ENCODE assay signal across 14 mouse cellular contexts in genomic region chr6:136109172-136109571, GRCm38 (mm10).
A peak's percentile ranks its signal among the peaks of the same experiment; 100 is the strongest.
DNase-seq lines count a peak whose midpoint lies in the region; ATAC-seq and TF ChIP-seq lines count a peak whose summit lies in the region.
"Had no signal": no experiment of that assay in that cellular context is flagged by ENCODE, and none has a peak within 500 bp of the region (broad histone marks: within the 10 kb centered on the region; RNA-seq: fewer than 3 reads in every experiment).

No protein-coding gene starts in this region.

- no peak overlapping the region for H3K4me2 ChIP-seq in forebrain, embryonic 11.5 days (ENCODE audit: low read depth, low read length, severe bottlenecking)
- H3K4me2 ChIP-seq in hindbrain, embryonic 14.5 days (replicated peaks) = no peak overlapping the region
- H3K4me2 ChIP-seq: heart, embryonic 15.5 days; liver, embryonic 11.5 days; lung, embryonic 15.5 days had no signal

- H3K4me1 ChIP-seq in forebrain, embryonic 11.5 days (replicated peaks; ENCODE audit: control insufficient read depth, insufficient read depth, low read length) = no peaks in the 10 kb centered on the region
- peaks cover 4% of the 10 kb centered on the region; the same call in 1 of the 2 replicates for H3K4me1 ChIP-seq in forebrain, embryonic 10.5 days
- H3K4me1 ChIP-seq in hindbrain, embryonic 14.5 days (replicated peaks; ENCODE audit: control insufficient read depth, insufficient read depth, low read length) = peaks cover 3% of the 10 kb centered on the region
- H3K4me1 ChIP-seq: heart, embryonic 15.5 days; lung, embryonic 15.5 days had no signal

- TF ChIP-seq POLR2A in brain, embryonic 14.5 days (IDR thresholded peaks at IDR 0.05; ENCODE audit: borderline replicate concordance, extremely low read depth, insufficient read depth, insufficient read length, poor library complexity, severe bottlenecking) = no peak

- H3K9me3 ChIP-seq in forebrain, embryonic 11.5 days (ENCODE audit: control insufficient read depth, low read length) = no peaks in the 10 kb centered on the region
- no peaks in the 10 kb centered on the region for H3K9me3 ChIP-seq in forebrain, embryonic 10.5 days
- H3K9me3 ChIP-seq in hindbrain, embryonic 14.5 days (ENCODE audit: control insufficient read depth, low read length) = no peaks in the 10 kb centered on the region
- H3K9me3 ChIP-seq: heart, embryonic 15.5 days; lung, embryonic 15.5 days had no signal

- no peak for TF ChIP-seq CTCF in layer of hippocampus, adult 2 months (conservative IDR thresholded peaks at IDR 0.05)
- no peak for TF ChIP-seq CTCF in brain, embryonic 14.5 days (IDR thresholded peaks at IDR 0.05; ENCODE audit: borderline replicate concordance, extremely low read depth, insufficient read depth, insufficient read length)

- no peak overlapping the region for H3K27ac ChIP-seq in forebrain, embryonic 11.5 days (ENCODE audit: low read depth, low read length)
- no peak overlapping the region for H3K27ac ChIP-seq in forebrain, embryonic 10.5 days
- peak overlapping the region; percentile 32; the same call in 1 of the 2 replicates for H3K27ac ChIP-seq in layer of hippocampus, adult 2 months
- H3K27ac ChIP-seq in hindbrain, embryonic 14.5 days = no peak overlapping the region; the same call in 1 of the 2 replicates
- H3K27ac ChIP-seq: heart, embryonic 15.5 days; lung, embryonic 15.5 days had no signal

- H3K9ac ChIP-seq in forebrain, embryonic 11.5 days (ENCODE audit: low read length) = no peak overlapping the region
- no peak overlapping the region for H3K9ac ChIP-seq in hindbrain, embryonic 14.5 days
- H3K9ac ChIP-seq: heart, embryonic 15.5 days; lung, embryonic 15.5 days had no signal

- no peak for DNase-seq in forebrain, embryonic 11.5 days (ENCODE audit: low spot score)
- no peak for DNase-seq in forebrain, embryonic 10.5 days (ENCODE audit: extremely low spot score, low spot score)
- DNase-seq in layer of hippocampus, adult 2 months (ENCODE audit: low spot score in 2 of 2) = no peak
- no peak for DNase-seq in layer of hippocampus, postnatal 14 days (ENCODE audit: low spot score in 2 of 2)
- peak; percentile 82 for DNase-seq in brain, embryonic 14.5 days (ENCODE audit: low read depth)
- peak; percentile 40 for DNase-seq in hindbrain, embryonic 14.5 days (ENCODE audit: low spot score)
- no peak for DNase-seq in adrenal gland, adult (ENCODE audit: inconsistent age in 2 of 2, low spot score in 1 of 2)
- DNase-seq in adrenal gland, postnatal 10 days = no peak
- DNase-seq: cerebellum, adult 18-20 months; embryo, embryonic 11 days; layer of hippocampus, postnatal 36 days had no signal

- no peaks in the 10 kb centered on the region for H3K27me3 ChIP-seq in forebrain, embryonic 11.5 days (ENCODE audit: control insufficient read depth, insufficient read depth, low read length)
- H3K27me3 ChIP-seq in forebrain, embryonic 10.5 days (ENCODE audit: poor library complexity, severe bottlenecking) = peaks cover 10% of the 10 kb centered on the region
- no peaks in the 10 kb centered on the region for H3K27me3 ChIP-seq in hindbrain, embryonic 14.5 days (ENCODE audit: control insufficient read depth, insufficient read depth, low read length)
- H3K27me3 ChIP-seq: heart, embryonic 15.5 days; lung, embryonic 15.5 days had no signal

- no peak overlapping the region for H3K4me3 ChIP-seq in forebrain, embryonic 11.5 days (ENCODE audit: low read depth, low read length)
- H3K4me3 ChIP-seq in forebrain, embryonic 10.5 days = no peak overlapping the region
- no peak overlapping the region for H3K4me3 ChIP-seq in layer of hippocampus, adult 2 months
- H3K4me3 ChIP-seq in hindbrain, embryonic 14.5 days (replicated peaks; ENCODE audit: low read length) = no peak overlapping the region
- H3K4me3 ChIP-seq: heart, embryonic 15.5 days; lung, embryonic 15.5 days had no signal

- ATAC-seq in forebrain, embryonic 11.5 days (replicated peaks; ENCODE audit: low FRiP score) = 0 out of 2 replicates have a peak, but pooled peaks have one; percentile 36
- ATAC-seq in hindbrain, embryonic 14.5 days (ENCODE audit: low FRiP score) = peak; percentile 59; the same call in 1 of the 2 replicates

- H3K36me3 ChIP-seq in forebrain, embryonic 11.5 days (ENCODE audit: control insufficient read depth, insufficient read depth, low read length) = no peaks in the 10 kb centered on the region
- no peaks in the 10 kb centered on the region for H3K36me3 ChIP-seq in forebrain, embryonic 10.5 days (replicated peaks)
- no peaks in the 10 kb centered on the region for H3K36me3 ChIP-seq in hindbrain, embryonic 14.5 days (replicated peaks; ENCODE audit: control insufficient read depth, insufficient read depth)
- H3K36me3 ChIP-seq: heart, embryonic 15.5 days; lung, embryonic 15.5 days had no signal

- WGBS in forebrain, embryonic 11.5 days = 66% methylated on average over 6 of the region's 6 CpGs
- 74% methylated on average over 6 of the region's 6 CpGs for WGBS in forebrain, embryonic 10.5 days
- WGBS in hindbrain, embryonic 14.5 days = 53% methylated on average over 6 of the region's 6 CpGs

Comparison
In these comparisons a context has a peak if more than half of its experiments do, and no peak if none do; other contexts are left out.
1. DNase-seq: peak in brain, embryonic 14.5 days (single experiment) and hindbrain, embryonic 14.5 days (single experiment); none in forebrain, embryonic 11.5 days (single experiment), forebrain, embryonic 10.5 days (single experiment), layer of hippocampus, adult 2 months (0 of 2), layer of hippocampus, postnatal 14 days (0 of 2), adrenal gland, adult (0 of 2) and adrenal gland, postnatal 10 days (single experiment).